Mouse (Mus musculus): ENCODE measurements at regions not wholly inside any gene's neighbourhood (a gene's known extent, or its start where the extent isn't known, plus 50 kb on each side); places are given as distances from the start of the nearest gene placed in this dataset.
A peak's percentile ranks its signal among the peaks of the same experiment; 100 is the strongest.

GRCm38 (mm10) chr10:91321226-91321625 is 140.1 kb upstream of the Tmpo start:
- no peak for DNase-seq (ENCODE audit: low spot score in 2 of 2)

GRCm38 (mm10) chr10:91319442-91320112 is 138.5 kb upstream of the Tmpo start:
- DNase-seq (ENCODE audit: low spot score in 2 of 2), result no peak

GRCm38 (mm10) chr10:91314441-91314840 is 133.3 kb upstream of the Tmpo start:
- no peak for DNase-seq (ENCODE audit: low spot score in 2 of 2)

- DNase-seq (ENCODE audit: low spot score in 2 of 2), result no peak
These were observed 132.2 kb upstream of the Tmpo start for GRCm38 (mm10) chr10:91313316-91313715.

- no peak for DNase-seq (ENCODE audit: low spot score in 2 of 2)
These were observed 131.8 kb upstream of the Tmpo start for GRCm38 (mm10) chr10:91312913-91313312.

- DNase-seq (ENCODE audit: low spot score in 2 of 2), result no peak
These were observed 119.0 kb upstream of the Tmpo start for GRCm38 (mm10) chr10:91300067-91300466.

GRCm38 (mm10) chr10:91297792-91298460 is 116.8 kb upstream of the Tmpo start:
- DNase-seq (ENCODE audit: low spot score in 2 of 2), result peak in 1 of 2 experiments; percentile 42

- DNase-seq (ENCODE audit: low spot score in 2 of 2), result no peak
These were observed 114.2 kb upstream of the Tmpo start for GRCm38 (mm10) chr10:91295345-91295744.

GRCm38 (mm10) chr10:91293226-91293625 is 112.1 kb upstream of the Tmpo start:
- DNase-seq (ENCODE audit: low spot score in 2 of 2), result no peak

- DNase-seq (ENCODE audit: low spot score in 2 of 2), result no peak
These were observed 103.1 kb upstream of the Tmpo start for GRCm38 (mm10) chr10:91284259-91284658.

- peak; percentile 85 to 90 for DNase-seq (ENCODE audit: low spot score in 2 of 2)
These were observed 90.0 kb upstream of the Tmpo start for GRCm38 (mm10) chr10:91270955-91271741.

- DNase-seq (ENCODE audit: low spot score in 2 of 2), result peak; percentile 62 to 68
These were observed 89.3 kb upstream of the Tmpo start for GRCm38 (mm10) chr10:91270268-91270954.

- no peak for DNase-seq (ENCODE audit: low spot score in 2 of 2)
These were observed 86.8 kb upstream of the Tmpo start for GRCm38 (mm10) chr10:91267886-91268285.

GRCm38 (mm10) chr10:91260416-91260815 is 79.3 kb upstream of the Tmpo start:
- no peak for DNase-seq (ENCODE audit: low spot score in 2 of 2)

GRCm38 (mm10) chr10:91249681-91250195 is 68.6 kb upstream of the Tmpo start:
- no peak for DNase-seq (ENCODE audit: low spot score in 2 of 2)

GRCm38 (mm10) chr10:91244297-91244696 is 63.2 kb upstream of the Tmpo start:
- DNase-seq (ENCODE audit: low spot score in 2 of 2), result no peak

GRCm38 (mm10) chr10:91242491-91243046 is 61.5 kb upstream of the Tmpo start:
- DNase-seq (ENCODE audit: low spot score in 2 of 2), result no peak

GRCm38 (mm10) chr10:91241611-91242005 is 60.5 kb upstream of the Tmpo start:
- no peak for DNase-seq (ENCODE audit: low spot score in 2 of 2)

GRCm38 (mm10) chr10:91240856-91241610 is 59.9 kb upstream of the Tmpo start:
- no peak for DNase-seq (ENCODE audit: low spot score in 2 of 2)

GRCm38 (mm10) chr10:91240320-91240719 is 59.2 kb upstream of the Tmpo start:
- DNase-seq (ENCODE audit: low spot score in 2 of 2), result no peak
